14 mouse cellular contexts compared by ENCODE assay signal in the genomic region with DNA sequence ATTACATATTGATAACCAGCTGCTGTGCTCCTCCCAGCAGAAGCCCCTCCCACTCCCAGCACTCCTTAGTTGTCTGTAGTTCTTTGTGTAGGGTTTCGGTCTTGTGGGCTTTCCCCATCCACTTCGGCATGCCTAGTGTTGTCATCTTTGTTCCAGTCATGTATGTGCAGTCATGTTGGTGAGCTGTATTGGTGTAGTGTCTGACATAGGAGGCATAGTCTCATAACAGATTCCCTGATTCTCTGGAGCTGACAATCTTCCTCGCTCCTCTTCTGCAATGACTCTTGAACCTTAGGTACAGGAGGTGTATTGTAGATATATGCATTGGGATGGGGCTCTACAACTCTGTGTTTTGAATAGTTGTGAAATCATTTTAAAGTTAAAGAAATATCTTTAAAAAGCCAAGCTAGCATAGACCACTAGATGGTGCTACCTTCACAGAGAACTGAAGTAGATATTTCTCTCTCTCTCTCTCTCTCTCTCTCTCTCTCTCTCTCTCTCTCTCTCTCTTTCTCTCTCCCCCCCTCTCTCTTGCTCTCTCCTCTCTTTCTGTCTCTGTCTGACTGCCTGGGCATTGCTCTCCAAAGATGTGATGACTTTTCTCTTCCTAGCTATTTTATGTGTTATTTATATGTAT. TPM values are rescaled to one million over a fixed set of nuclear protein-coding genes. Genes with fewer than 3 reads are reported as not detected.
A peak's percentile ranks its signal among the peaks of the same experiment; 100 is the strongest.
DNase-seq lines count a peak whose midpoint lies in the region; ATAC-seq lines count a peak whose summit lies in the region.
"Had no signal": no experiment of that assay in that cellular context is flagged by ENCODE, and none has a peak within 500 bp of the region (broad histone marks: within the 10 kb centered on the region; RNA-seq: fewer than 3 reads in every experiment).

No protein-coding gene starts in this region.

- 74% methylated on average over 3 of the region's 3 CpGs for WGBS in hindbrain, embryonic 11.5 days
- 73% methylated on average over 3 of the region's 3 CpGs for WGBS in hindbrain, embryonic 10.5 days
- WGBS in neural tube, embryonic 14.5 days, result 79% methylated on average over 3 of the region's 3 CpGs
- 79% methylated on average over 3 of the region's 3 CpGs for WGBS in hindbrain, embryonic 12.5 days

- H3K36me3 ChIP-seq in hindbrain, embryonic 11.5 days (ENCODE audit: control insufficient read depth, insufficient read depth, low read length), result no peaks in the 10 kb centered on the region
- no peaks in the 10 kb centered on the region for H3K36me3 ChIP-seq in hindbrain, embryonic 10.5 days
- no peaks in the 10 kb centered on the region for H3K36me3 ChIP-seq in neural tube, embryonic 14.5 days (ENCODE audit: control insufficient read depth, insufficient read depth, low read length)
- H3K36me3 ChIP-seq in hindbrain, embryonic 12.5 days, result no peaks in the 10 kb centered on the region
- H3K36me3 ChIP-seq: neural tube, embryonic 13.5 days had no signal

- no peaks in the 10 kb centered on the region for H3K27me3 ChIP-seq in hindbrain, embryonic 11.5 days (ENCODE audit: control insufficient read depth, insufficient read depth, low read length)
- no peaks in the 10 kb centered on the region for H3K27me3 ChIP-seq in hindbrain, embryonic 10.5 days (ENCODE audit: insufficient read depth, poor library complexity, severe bottlenecking)
- H3K27me3 ChIP-seq in neural tube, embryonic 14.5 days (ENCODE audit: control insufficient read depth, insufficient read depth, low read length), result no peaks in the 10 kb centered on the region
- H3K27me3 ChIP-seq in hindbrain, embryonic 12.5 days, result no peaks in the 10 kb centered on the region
- H3K27me3 ChIP-seq: neural tube, embryonic 13.5 days had no signal

- peak; percentile 22 for DNase-seq in hindbrain, embryonic 11.5 days (ENCODE audit: low spot score)
- DNase-seq in hindbrain, embryonic 10.5 days (ENCODE audit: low spot score), result no peak
- DNase-seq in neural tube, embryonic 10.5 days (ENCODE audit: extremely low spot score, low spot score), result no peak
- DNase-seq in T-cell, adult 2 months (ENCODE audit: low spot score), result no peak
- DNase-seq in heart, adult 11 months, result no peak
- no peak for DNase-seq in urinary bladder, postnatal 14 days (ENCODE audit: low spot score)
- DNase-seq: cerebellum, postnatal 25 days; heart, postnatal 14 days; kidney, postnatal 25 days; thymus, postnatal 25 days had no signal

- H3K27ac ChIP-seq in hindbrain, embryonic 11.5 days (ENCODE audit: low read depth, low read length), result no peak overlapping the region
- H3K27ac ChIP-seq in hindbrain, embryonic 10.5 days, result no peak overlapping the region
- H3K27ac ChIP-seq in neural tube, embryonic 14.5 days (ENCODE audit: low read depth, low read length), result no peak overlapping the region
- H3K27ac ChIP-seq in hindbrain, embryonic 12.5 days, result no peak overlapping the region
- H3K27ac ChIP-seq: neural tube, embryonic 13.5 days had no signal

- H3K4me1 ChIP-seq in hindbrain, embryonic 11.5 days (replicated peaks; ENCODE audit: control insufficient read depth, insufficient read depth, low read length), result no peaks in the 10 kb centered on the region
- H3K4me1 ChIP-seq in hindbrain, embryonic 10.5 days (replicated peaks), result no peaks in the 10 kb centered on the region
- no peaks in the 10 kb centered on the region for H3K4me1 ChIP-seq in neural tube, embryonic 14.5 days (ENCODE audit: control insufficient read depth, insufficient read depth, low read length)
- H3K4me1 ChIP-seq in hindbrain, embryonic 12.5 days, result no peaks in the 10 kb centered on the region
- H3K4me1 ChIP-seq: neural tube, embryonic 13.5 days had no signal

- no peak overlapping the region for H3K4me2 ChIP-seq in hindbrain, embryonic 11.5 days (replicated peaks; ENCODE audit: low read depth, low read length)
- H3K4me2 ChIP-seq in neural tube, embryonic 14.5 days (ENCODE audit: low read depth, low read length), result no peak overlapping the region
- H3K4me2 ChIP-seq in hindbrain, embryonic 12.5 days (replicated peaks), result no peak overlapping the region
- H3K4me2 ChIP-seq: neural tube, embryonic 13.5 days had no signal

- no peaks in the 10 kb centered on the region for H3K9me3 ChIP-seq in hindbrain, embryonic 11.5 days (ENCODE audit: control insufficient read depth, low read length)
- H3K9me3 ChIP-seq in hindbrain, embryonic 10.5 days, result no peaks in the 10 kb centered on the region
- H3K9me3 ChIP-seq in neural tube, embryonic 14.5 days (ENCODE audit: control insufficient read depth, low read length), result no peaks in the 10 kb centered on the region
- H3K9me3 ChIP-seq in hindbrain, embryonic 12.5 days (replicated peaks), result no peaks in the 10 kb centered on the region
- H3K9me3 ChIP-seq: neural tube, embryonic 13.5 days had no signal

- ATAC-seq in hindbrain, embryonic 11.5 days (ENCODE audit: low FRiP score), result no peak
- peak; percentile 44; the same call in 1 of the 2 replicates for ATAC-seq in neural tube, embryonic 14.5 days (ENCODE audit: low read depth)
- ATAC-seq in hindbrain, embryonic 12.5 days (ENCODE audit: low FRiP score), result 0 out of 2 replicates have a peak, but pooled peaks have one; percentile 22

- no peak overlapping the region for H3K9ac ChIP-seq in hindbrain, embryonic 11.5 days (ENCODE audit: low read depth, low read length)
- no peak overlapping the region for H3K9ac ChIP-seq in neural tube, embryonic 14.5 days (replicated peaks; ENCODE audit: low read depth, low read length)
- H3K9ac ChIP-seq in hindbrain, embryonic 12.5 days, result no peak overlapping the region
- H3K9ac ChIP-seq: neural tube, embryonic 13.5 days had no signal

- H3K4me3 ChIP-seq in hindbrain, embryonic 11.5 days (ENCODE audit: low read depth, low read length), result no peak overlapping the region
- H3K4me3 ChIP-seq in hindbrain, embryonic 10.5 days, result no peak overlapping the region
- H3K4me3 ChIP-seq in neural tube, embryonic 14.5 days (ENCODE audit: low read depth, low read length), result no peak overlapping the region
- H3K4me3 ChIP-seq in hindbrain, embryonic 12.5 days, result no peak overlapping the region
- H3K4me3 ChIP-seq: neural tube, embryonic 13.5 days had no signal

RNA-seq across cellular contexts. Expression of gene BC030870, which starts 9.6 kb away (rescaled TPM):
- polyA plus RNA-seq in hindbrain, embryonic 11.5 days (2014; fragmentation: Nextera tagmentation; extraction: Ambion mirVana), result not detected in 2 replicates
- polyA plus RNA-seq in hindbrain, embryonic 10.5 days (2016; fragmentation: Nextera tagmentation; extraction: Ambion mirVana), result not detected in 2 replicates
- not detected in 2 replicates for polyA plus RNA-seq in neural tube, embryonic 14.5 days (2014; fragmentation: Nextera tagmentation; extraction: Ambion mirVana)
- polyA plus RNA-seq in hindbrain, embryonic 12.5 days (2016; fragmentation: Nextera tagmentation; extraction: Ambion mirVana), result not detected in 2 replicates
- polyA plus RNA-seq: neural tube, embryonic 13.5 days; spleen, adult 2 months had no signal
